Mouse (Mus musculus) frontal cortex, adult (tissue): ENCODE data around the gene Glb1.

Experiments
- ATAC-seq: cut with Nextera tagmentation; 2 replicates; pipeline ENCODE4 v1.9.2; 2017; ENCODE audit warnings: mild to moderate bottlenecking, moderate library complexity, mixed read lengths; ENCODE audit not compliant: low TSS enrichment

The Glb1 gene

GRCm38 (mm10) chr9:114442893-114443292 lies 42.0 kb downstream of the Glb1 start:
- ATAC-seq, result no peak

GRCm38 (mm10) chr9:114443351-114443750 lies 42.5 kb downstream of the Glb1 start:
- no peak for ATAC-seq

DNA sequence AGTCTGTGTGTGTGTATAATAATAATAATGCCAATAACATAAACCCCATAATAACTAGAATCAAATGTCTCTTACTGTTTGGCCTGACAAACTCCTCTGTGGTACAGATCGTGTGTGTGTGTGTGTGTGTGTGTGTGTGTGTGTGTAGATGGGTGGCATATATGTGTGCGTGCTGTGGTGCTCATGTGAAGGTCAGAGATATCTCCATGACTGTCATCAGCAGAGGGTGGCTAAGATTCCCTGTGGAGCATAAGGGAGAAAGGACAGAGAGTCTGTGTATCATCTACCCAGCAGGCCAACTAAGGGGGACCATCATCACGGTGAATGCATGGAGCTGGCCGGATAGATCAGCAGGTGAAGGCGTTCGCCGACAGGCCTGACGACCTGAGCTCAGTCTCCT lies 46.0 kb downstream of the Glb1 start:
- no peak for ATAC-seq

- ATAC-seq, result no peak
These were observed 47.8 kb downstream of the Glb1 start for GRCm38 (mm10) chr9:114448700-114449099.

DNA sequence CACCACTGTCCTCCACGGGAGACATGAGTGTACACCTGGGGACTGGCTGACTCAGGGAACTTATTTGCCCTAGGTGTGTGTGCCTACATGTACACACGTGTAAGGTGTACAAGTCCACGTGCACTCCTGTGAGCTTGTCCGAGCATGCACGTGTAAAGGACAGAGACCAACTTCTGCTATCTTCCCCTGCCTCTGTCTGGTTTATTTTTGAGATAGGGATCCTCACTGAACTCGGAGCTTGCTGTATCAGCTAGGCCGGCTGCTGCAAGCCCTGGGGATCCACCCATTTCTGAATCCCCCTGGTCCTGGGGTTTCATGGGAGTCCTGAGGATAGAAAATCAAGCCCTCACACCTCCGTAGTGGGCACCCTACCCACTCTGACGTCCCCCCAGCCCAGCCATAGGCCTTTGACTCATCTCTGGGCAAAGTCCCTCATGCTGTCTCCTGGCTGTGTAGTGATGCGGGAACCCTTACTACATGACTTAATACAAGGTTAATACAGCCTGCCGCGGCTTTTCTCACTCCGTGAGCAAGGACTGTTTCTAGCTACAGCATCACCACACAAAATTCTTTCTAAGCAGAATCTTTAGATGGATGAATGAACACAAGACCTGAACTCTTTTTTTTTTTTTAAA lies 48.4 kb downstream of the Glb1 start:
- no peak for ATAC-seq

GRCm38 (mm10) chr9:114451615-114452014 lies 50.7 kb downstream of the Glb1 start:
- ATAC-seq, result no peak

- no peak for ATAC-seq
These were observed 51.5 kb downstream of the Glb1 start for GRCm38 (mm10) chr9:114452418-114452817.

GRCm38 (mm10) chr9:114455420-114455819 lies 54.5 kb downstream of the Glb1 start:
- ATAC-seq, result no peak

DNA sequence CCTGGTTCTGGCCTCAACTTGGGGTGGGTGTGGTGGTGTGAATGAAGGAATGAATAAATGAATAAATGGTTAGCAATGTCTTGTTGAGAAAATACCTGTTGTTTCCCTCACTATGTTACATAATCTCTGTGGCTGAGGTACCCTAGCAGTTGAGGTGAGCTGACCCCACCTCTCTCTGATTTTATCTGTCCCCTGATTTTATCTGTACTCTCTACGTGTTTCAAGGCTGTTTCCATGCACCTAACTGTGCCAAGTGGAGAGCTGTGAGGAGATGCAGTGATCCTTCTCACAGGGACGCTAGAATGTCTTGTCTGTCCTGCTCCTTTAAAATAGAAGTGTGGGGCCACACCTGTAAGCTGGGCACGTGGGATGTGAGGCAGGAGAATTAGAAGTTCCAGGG lies 57.6 kb downstream of the Glb1 start:
- ATAC-seq, result no peak

DNA sequence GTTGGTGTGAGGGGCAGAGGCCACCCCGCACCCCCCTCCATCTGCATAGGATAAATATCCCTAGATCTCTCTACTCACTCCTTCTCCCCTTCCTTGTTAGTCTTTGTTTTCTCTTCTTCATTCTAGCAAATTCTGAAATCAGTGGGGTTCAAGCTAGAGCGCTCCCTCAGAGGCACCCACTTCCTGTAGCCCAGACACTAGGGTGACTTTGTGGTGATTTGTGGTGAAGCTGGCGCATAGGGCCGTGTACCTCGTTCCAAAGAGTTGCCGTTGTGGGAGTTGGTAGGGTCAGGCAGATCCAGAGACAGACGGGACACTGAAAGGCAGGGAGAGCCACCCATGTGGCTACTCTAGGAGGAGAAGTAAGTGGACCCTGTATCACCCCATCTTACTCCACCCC lies 61.7 kb downstream of the Glb1 start:
- ATAC-seq, result no peak

GRCm38 (mm10) chr9:114465442-114465841 lies 64.6 kb downstream of the Glb1 start:
- no peak for ATAC-seq

GRCm38 (mm10) chr9:114466871-114467270 lies 66.0 kb downstream of the Glb1 start:
- no peak for ATAC-seq

GRCm38 (mm10) chr9:114468217-114468616 lies 67.3 kb downstream of the Glb1 start:
- ATAC-seq, result no peak

DNA sequence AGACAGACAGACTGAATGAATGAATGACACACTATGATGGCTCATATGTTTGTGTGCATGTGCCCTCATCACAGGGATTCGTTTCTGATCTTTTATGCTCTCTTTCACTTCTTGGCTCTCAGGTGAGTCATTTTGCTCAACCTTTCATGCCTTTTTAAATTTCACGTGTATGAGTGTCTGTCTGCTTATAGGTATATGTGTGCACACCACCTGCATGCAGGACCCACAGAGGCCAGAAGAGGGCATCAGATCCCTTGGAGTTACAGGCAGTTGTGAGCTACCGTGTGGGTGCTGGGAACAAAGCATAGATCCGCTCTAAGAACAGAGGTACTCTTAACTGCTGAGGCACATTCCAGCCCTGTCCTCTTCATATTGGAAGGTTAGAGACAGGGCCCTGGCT lies 67.8 kb downstream of the Glb1 start:
- no peak for ATAC-seq

DNA sequence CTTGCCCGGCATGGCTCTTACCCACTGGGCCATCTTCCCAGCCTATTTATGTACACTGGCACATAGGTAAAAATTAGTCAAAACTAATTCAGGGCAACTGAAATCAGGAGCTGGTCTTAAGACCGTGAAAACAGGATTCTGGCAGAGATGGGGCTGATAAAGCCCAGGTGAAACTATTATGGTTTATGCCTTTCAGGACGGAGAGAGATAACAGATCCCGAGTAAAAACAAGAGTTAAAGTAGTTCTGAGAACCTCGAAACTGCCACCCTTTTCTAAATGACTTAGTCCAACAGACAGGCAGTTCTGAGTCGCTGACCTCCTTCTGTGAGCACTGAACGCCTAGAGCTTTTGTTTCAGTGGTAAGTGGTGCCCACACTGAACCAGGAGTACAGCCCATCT lies 71.0 kb downstream of the Glb1 start:
- ATAC-seq, result no peak

DNA sequence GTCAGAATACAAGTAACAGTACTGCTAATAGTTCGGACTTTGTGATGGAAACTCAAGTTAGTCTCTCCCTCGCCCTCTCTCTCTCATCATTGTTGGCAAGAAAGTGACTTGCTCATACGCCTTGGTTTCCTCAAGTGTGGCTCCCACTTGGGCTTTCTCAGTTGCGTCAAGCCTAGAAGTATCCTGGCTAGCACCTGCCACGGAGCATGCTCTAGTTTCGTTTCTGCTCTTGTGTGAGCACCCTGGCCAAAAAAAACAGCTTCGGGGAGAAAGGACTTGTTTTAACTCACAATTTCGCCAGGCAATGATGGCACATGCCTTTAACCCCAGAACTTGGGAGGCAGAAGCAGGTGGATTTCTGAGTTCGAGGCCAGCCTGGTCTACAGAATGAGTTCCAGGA lies 76.1 kb downstream of the Glb1 start:
- ATAC-seq, result no peak

- ATAC-seq, result no peak
These were observed 80.1 kb downstream of the Glb1 start for GRCm38 (mm10) chr9:114480940-114481339.

DNA sequence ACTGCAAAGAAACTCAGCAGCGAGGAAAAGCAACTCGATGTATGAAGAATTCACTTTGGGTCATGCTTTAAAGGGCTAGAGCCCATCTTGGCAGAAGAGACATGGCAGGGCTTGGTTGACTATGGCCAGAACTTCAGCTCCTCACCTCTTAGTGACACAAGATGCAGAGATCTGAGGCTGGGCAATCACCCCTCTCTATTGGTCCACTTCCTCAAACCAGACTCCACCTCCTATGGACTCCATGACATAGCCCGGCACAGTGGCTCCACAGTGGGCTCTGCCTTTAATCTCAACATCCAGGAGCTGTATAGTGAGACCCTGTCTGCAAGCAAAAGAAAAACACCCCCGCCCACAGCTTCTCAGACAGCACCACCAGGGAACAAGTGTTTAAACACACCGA lies 83.9 kb downstream of the Glb1 start:
- no peak for ATAC-seq

- ATAC-seq, result no peak
These were observed 85.9 kb downstream of the Glb1 start for GRCm38 (mm10) chr9:114486808-114487207.

GRCm38 (mm10) chr9:114487481-114488258 lies 86.8 kb downstream of the Glb1 start:
- ATAC-seq, result no peak

GRCm38 (mm10) chr9:114496469-114496868 lies 95.6 kb downstream of the Glb1 start:
- no peak for ATAC-seq

DNA sequence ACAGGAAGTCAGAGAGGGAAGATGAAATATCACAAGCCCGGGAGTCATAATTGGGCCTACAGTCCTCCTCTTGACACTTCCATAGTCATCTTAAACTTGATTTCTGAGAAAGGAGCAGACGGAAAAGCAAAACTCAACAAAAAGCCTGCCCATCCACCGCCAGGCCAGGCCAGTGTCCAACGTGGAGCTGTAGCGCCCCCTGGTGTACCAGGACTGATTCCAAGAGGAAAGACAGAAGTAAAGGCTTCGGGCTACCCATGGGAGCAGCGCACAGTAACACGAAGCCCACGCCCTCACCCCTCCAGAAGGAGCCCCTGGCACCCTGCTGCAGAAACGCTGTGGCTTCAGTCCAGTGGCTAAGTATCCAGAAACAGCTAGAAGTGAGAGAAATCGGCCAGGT lies 97.3 kb downstream of the Glb1 start:
- peak; percentile 88 for ATAC-seq

DNA sequence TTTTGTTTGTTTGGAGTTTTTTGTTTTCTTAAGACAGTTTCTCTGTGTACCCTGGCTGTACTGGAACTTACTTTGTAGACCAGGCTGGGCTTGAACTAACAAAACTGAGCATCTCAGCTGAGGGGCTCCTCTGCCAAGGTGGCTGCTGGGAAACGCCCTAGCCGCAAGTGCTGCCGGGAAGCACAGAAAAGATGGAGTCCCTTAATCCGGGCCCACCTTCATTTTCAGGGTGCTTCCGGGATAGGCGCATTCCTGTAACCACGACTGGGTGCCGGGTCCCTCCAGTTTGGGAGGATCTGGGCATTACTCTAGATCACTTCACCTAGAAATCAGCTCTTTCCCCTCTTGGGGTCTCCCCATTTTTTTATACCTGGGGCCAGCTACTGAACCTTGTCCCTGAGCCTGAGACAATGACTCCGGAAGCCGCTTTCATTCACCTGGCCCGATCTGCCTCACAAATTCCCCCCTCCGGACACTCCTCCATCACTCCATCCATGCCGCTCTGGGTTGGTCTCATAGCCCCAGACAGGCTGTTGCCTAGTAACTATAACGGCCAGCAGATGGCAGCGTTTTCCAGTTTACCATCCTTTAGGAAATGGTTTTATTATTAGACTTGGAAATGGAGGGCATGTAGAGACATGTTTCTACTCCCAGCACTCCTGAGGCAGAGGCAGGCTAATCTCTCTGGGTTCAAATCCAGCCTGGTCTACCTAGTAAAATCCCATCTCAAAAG lies 99.1 kb downstream of the Glb1 start:
- ATAC-seq, result peak; percentile 76
